Mouse (Mus musculus): ENCODE data around the gene Pard3b. TPM values are rescaled to one million over a fixed set of nuclear protein-coding genes. Genes with fewer than 3 reads are reported as not detected.
A peak's percentile ranks its signal among the peaks of the same experiment; 100 is the strongest.

Pard3b gene
- polyA plus RNA-seq, 1 experiment from 2014 or later, result 21.4 TPM

- no peak overlapping the region for H3K27ac ChIP-seq
- 93% methylated on average over 7 of the region's 7 CpGs for WGBS
- no peaks in the 10 kb centered on the region for H3K4me1 ChIP-seq (replicated peaks; ENCODE audit: insufficient read depth, low read length)
- TF ChIP-seq CTCF (IDR thresholded peaks at IDR 0.05; ENCODE audit: low read depth), result no peak
- DNase-seq (ENCODE audit: low spot score), result no peak
- no peaks in the 10 kb centered on the region for H3K27me3 ChIP-seq (ENCODE audit: insufficient read depth, low read length)
- no peaks in the 10 kb centered on the region for H3K36me3 ChIP-seq (ENCODE audit: insufficient read depth, low read length)
- no peak for ATAC-seq (replicated peaks; ENCODE audit: low FRiP score, low read depth)
- no peak overlapping the region for H3K4me2 ChIP-seq (ENCODE audit: low read length)
- no peak overlapping the region for H3K4me3 ChIP-seq (replicated peaks; ENCODE audit: low read depth, low read length)
- no peaks in the 10 kb centered on the region for H3K9me3 ChIP-seq (replicated peaks; ENCODE audit: low read length)
- H3K9ac ChIP-seq (ENCODE audit: low read depth, low read length), result no peak overlapping the region
Observed at GRCm38 (mm10) chr1:62562987-62563386, 924.4 kb downstream of the Pard3b start.

- Histone ChIP-seq H3K27me3 (ENCODE audit: insufficient read depth, low read length) (no peaks in the 10 kb centered on the region), H3K4me3 (replicated peaks; ENCODE audit: low read depth, low read length) (no peak overlapping the region), H3K4me2 (ENCODE audit: low read length) (no peak overlapping the region), H3K27ac (no peak overlapping the region), H3K9me3 (replicated peaks; ENCODE audit: low read length) (no peaks in the 10 kb centered on the region), H3K4me1 (replicated peaks; ENCODE audit: insufficient read depth, low read length) (no peaks in the 10 kb centered on the region), H3K36me3 (ENCODE audit: insufficient read depth, low read length) (no peaks in the 10 kb centered on the region), H3K9ac (ENCODE audit: low read depth, low read length) (no peak overlapping the region)
- no peak for TF ChIP-seq CTCF (IDR thresholded peaks at IDR 0.05; ENCODE audit: low read depth)
- DNase-seq (ENCODE audit: low spot score), result no peak
- ATAC-seq (replicated peaks; ENCODE audit: low FRiP score, low read depth), result no peak
- 57% methylated on average over 13 of the region's 13 CpGs for WGBS
Observed at GRCm38 (mm10) chr1:62564245-62565119, 925.9 kb downstream of the Pard3b start.

DNA sequence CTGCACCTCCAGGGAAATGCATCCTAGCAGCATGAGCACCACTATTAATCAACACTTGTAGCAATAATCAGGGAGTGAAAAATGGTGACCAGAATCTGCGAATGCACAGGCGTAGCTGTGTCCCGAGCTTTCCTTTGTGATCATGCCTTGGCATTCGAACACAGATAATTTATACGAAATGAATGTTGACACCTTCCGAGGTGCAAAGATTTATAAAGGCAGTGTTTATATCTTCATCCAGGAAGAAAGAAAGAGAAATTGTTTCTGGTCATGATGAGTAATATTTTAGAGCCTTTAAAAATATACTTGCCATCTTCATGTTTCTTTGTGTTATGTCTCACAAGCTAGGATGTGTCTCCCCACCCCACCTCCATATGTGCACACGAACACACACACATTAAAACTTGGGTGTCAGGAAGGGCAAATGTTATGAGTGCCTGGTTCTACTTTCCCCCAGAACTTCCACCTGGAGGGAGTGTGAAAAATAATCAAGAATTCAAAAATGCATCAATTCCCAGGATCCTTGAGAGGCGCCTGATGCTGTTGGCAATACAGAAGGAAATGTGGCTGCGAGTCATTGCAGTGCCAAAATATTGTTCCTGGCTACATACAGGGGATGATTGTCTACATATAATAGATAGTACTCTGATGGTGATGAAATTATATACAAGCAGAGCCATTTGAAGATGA, 926.6 kb downstream of the Pard3b start:
- no peak for TF ChIP-seq CTCF (IDR thresholded peaks at IDR 0.05; ENCODE audit: low read depth)
- no peak overlapping the region for H3K9ac ChIP-seq (ENCODE audit: low read depth, low read length)
- H3K27ac ChIP-seq, result no peak overlapping the region
- ATAC-seq (replicated peaks; ENCODE audit: low FRiP score, low read depth) (no peak), DNase-seq (ENCODE audit: low spot score) (no peak)
- H3K27me3 ChIP-seq (ENCODE audit: insufficient read depth, low read length), result no peaks in the 10 kb centered on the region
- H3K9me3 ChIP-seq (replicated peaks; ENCODE audit: low read length), result no peaks in the 10 kb centered on the region
- 84% methylated on average over 9 of the region's 9 CpGs for WGBS
- no peaks in the 10 kb centered on the region for H3K4me1 ChIP-seq (replicated peaks; ENCODE audit: insufficient read depth, low read length)
- H3K36me3 ChIP-seq (ENCODE audit: insufficient read depth, low read length), result no peaks in the 10 kb centered on the region
- H3K4me3 ChIP-seq (replicated peaks; ENCODE audit: low read depth, low read length), result no peak overlapping the region
- H3K4me2 ChIP-seq (ENCODE audit: low read length), result no peak overlapping the region

GRCm38 (mm10) chr1:62566596-62566995, 928.0 kb downstream of the Pard3b start:
- Histone ChIP-seq H3K4me2 (ENCODE audit: low read length) (no peak overlapping the region), H3K27ac (no peak overlapping the region), H3K27me3 (ENCODE audit: insufficient read depth, low read length) (no peaks in the 10 kb centered on the region), H3K9ac (ENCODE audit: low read depth, low read length) (no peak overlapping the region), H3K36me3 (ENCODE audit: insufficient read depth, low read length) (no peaks in the 10 kb centered on the region), H3K9me3 (replicated peaks; ENCODE audit: low read length) (no peaks in the 10 kb centered on the region), H3K4me3 (replicated peaks; ENCODE audit: low read depth, low read length) (no peak overlapping the region), H3K4me1 (replicated peaks; ENCODE audit: insufficient read depth, low read length) (no peaks in the 10 kb centered on the region)
- TF ChIP-seq CTCF (IDR thresholded peaks at IDR 0.05; ENCODE audit: low read depth), result no peak
- ATAC-seq (replicated peaks; ENCODE audit: low FRiP score, low read depth) (no peak), DNase-seq (ENCODE audit: low spot score) (no peak)
- 21% methylated on average over 4 of the region's 4 CpGs for WGBS

DNA sequence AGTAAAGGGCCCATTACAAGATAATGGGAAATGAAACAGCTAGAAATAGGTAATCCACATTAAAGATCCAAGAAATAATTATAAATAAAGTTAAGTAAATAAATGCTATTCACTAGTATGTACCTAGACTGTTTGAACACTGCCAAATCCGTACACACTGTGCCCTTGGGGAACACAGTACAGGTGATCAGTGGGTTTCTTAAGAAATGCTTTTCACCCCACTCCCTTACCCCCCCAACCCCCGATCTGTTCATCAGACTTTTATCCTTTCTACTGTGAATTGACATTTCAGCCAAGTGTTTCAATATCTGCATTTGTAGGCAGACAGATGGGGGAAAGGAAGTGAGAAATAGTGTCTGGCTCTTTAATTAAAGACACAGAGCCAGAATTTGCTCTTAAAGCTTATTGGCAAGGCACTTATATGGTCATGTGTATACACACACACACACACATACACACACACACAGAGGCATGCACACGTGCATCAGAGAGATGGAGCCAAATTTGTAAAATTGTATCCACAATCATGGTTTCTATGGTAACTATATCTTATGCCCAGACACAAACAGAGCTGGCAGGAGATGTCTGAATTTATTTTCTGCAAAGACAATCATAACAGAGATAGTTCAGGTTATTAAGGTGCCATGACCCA, 938.4 kb downstream of the Pard3b start:
- Histone ChIP-seq H3K4me1 (replicated peaks; ENCODE audit: insufficient read depth, low read length) (no peaks in the 10 kb centered on the region), H3K27ac (no peak overlapping the region), H3K9me3 (replicated peaks; ENCODE audit: low read length) (no peaks in the 10 kb centered on the region), H3K27me3 (ENCODE audit: insufficient read depth, low read length) (no peaks in the 10 kb centered on the region), H3K9ac (ENCODE audit: low read depth, low read length) (no peak overlapping the region), H3K4me2 (ENCODE audit: low read length) (no peak overlapping the region), H3K4me3 (replicated peaks; ENCODE audit: low read depth, low read length) (no peak overlapping the region), H3K36me3 (ENCODE audit: insufficient read depth, low read length) (no peaks in the 10 kb centered on the region)
- DNase-seq (ENCODE audit: low spot score) (no peak), ATAC-seq (replicated peaks; ENCODE audit: low FRiP score, low read depth) (no peak)
- no peak for TF ChIP-seq CTCF (IDR thresholded peaks at IDR 0.05; ENCODE audit: low read depth)
- WGBS, result 82% methylated on average over 3 of the region's 3 CpGs

GRCm38 (mm10) chr1:62579024-62579765, 940.6 kb downstream of the Pard3b start:
- ATAC-seq (replicated peaks; ENCODE audit: low FRiP score, low read depth) (no peak), DNase-seq (ENCODE audit: low spot score) (peak; percentile 53)
- no peak overlapping the region for H3K27ac ChIP-seq
- no peaks in the 10 kb centered on the region for H3K27me3 ChIP-seq (ENCODE audit: insufficient read depth, low read length)
- no peaks in the 10 kb centered on the region for H3K4me1 ChIP-seq (replicated peaks; ENCODE audit: insufficient read depth, low read length)
- no peaks in the 10 kb centered on the region for H3K9me3 ChIP-seq (replicated peaks; ENCODE audit: low read length)
- H3K9ac ChIP-seq (ENCODE audit: low read depth, low read length), result no peak overlapping the region
- H3K4me2 ChIP-seq (ENCODE audit: low read length), result no peak overlapping the region
- H3K4me3 ChIP-seq (replicated peaks; ENCODE audit: low read depth, low read length), result no peak overlapping the region
- TF ChIP-seq CTCF (IDR thresholded peaks at IDR 0.05; ENCODE audit: low read depth), result no peak
- H3K36me3 ChIP-seq (ENCODE audit: insufficient read depth, low read length), result no peaks in the 10 kb centered on the region
- WGBS, result 45% methylated on average over 7 of the region's 7 CpGs
